Mouse (Mus musculus): ENCODE results near the gene Ltbp1.

GRCm38 (mm10) chr17:75435599-75435998 is 430.2 kb downstream of the Ltbp1 start, which contains the start of gene Rasgrp3:
- TF ChIP-seq CTCF (IDR thresholded peaks at IDR 0.05 in 2 of 3, conservative IDR thresholded peaks at IDR 0.05 in 1 of 3; ENCODE audit: control insufficient read depth in 1 of 3, insufficient read depth in 1 of 3, low read depth in 2 of 3, low read length in 3 of 3, poor library complexity in 1 of 3, severe bottlenecking in 1 of 3) = no peak
- TF ChIP-seq POLR2A (IDR thresholded peaks at IDR 0.05; ENCODE audit: control insufficient read depth in 1 of 2, insufficient read depth in 1 of 2, low read depth in 1 of 2, low read length in 2 of 2, poor library complexity in 1 of 2) = no peak
- no peak for TF ChIP-seq GATA1 (IDR thresholded peaks at IDR 0.05; ENCODE audit: low read depth, low read length)
- no peak for TF ChIP-seq ZNF384 (IDR thresholded peaks at IDR 0.05; ENCODE audit: low read depth, low read length)
- TF ChIP-seq TBP (IDR thresholded peaks at IDR 0.05; ENCODE audit: low read depth, low read length) = no peak
- no peak for TF ChIP-seq MAFK (IDR thresholded peaks at IDR 0.05; ENCODE audit: borderline replicate concordance, low read depth, low read length)
- TF ChIP-seq ZC3H11A (IDR thresholded peaks at IDR 0.05; ENCODE audit: low read depth, low read length) = no peak
- no peak for TF ChIP-seq UBTF (IDR thresholded peaks at IDR 0.05; ENCODE audit: borderline replicate concordance, insufficient read depth, low read depth, low read length)
- no peak for TF ChIP-seq ELF1 (IDR thresholded peaks at IDR 0.05; ENCODE audit: low read depth, low read length)
- TF ChIP-seq EP300 (IDR thresholded peaks at IDR 0.05; ENCODE audit: low read depth in 1 of 2, low read length in 2 of 2) = no peak
- no peak for TF ChIP-seq USF1 (IDR thresholded peaks at IDR 0.05; ENCODE audit: low read depth, low read length)
- no peak for TF ChIP-seq MAX (IDR thresholded peaks at IDR 0.05; ENCODE audit: low read length)

Data from MEL (cell line).